Mouse (Mus musculus): ENCODE measurements around the gene Sprr1b.

DNA sequence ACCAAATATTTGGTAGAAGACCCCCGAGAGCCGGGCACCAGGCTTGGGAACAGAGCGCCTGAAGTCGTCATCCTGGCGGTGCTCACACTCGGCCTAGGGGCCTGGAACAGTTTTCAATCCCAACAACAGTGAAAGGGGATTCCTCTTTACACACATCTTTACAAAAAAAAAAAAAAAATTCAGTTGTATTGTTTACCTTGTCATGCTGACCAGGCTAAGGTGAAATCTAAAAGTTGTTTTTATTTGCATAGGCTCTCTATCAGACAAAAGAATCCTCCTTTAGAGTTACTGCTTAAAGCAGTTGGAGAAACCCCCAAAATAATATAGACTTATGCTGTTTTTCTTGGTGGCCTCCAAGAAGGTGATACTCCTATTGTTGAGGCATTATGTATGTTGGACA lies 9.3 kb downstream of the Sprr1b start, which contains the start of gene Gm9774:
- TF ChIP-seq CTCF (conservative IDR thresholded peaks at IDR 0.05; ENCODE audit: low read length), result no peak
- TF ChIP-seq NANOG (IDR thresholded peaks at IDR 0.05; ENCODE audit: borderline replicate concordance, low read length), result no peak
- no peak for TF ChIP-seq POU5F1 (IDR thresholded peaks at IDR 0.05; ENCODE audit: borderline replicate concordance, low read length)

Measured in E14TG2a.4 (cell line).